Mouse (Mus musculus) bone marrow macrophage, adult 2 months (primary cell): ENCODE data around the gene Fam69a. TPM values are rescaled to one million over a fixed set of nuclear protein-coding genes. Genes with fewer than 3 reads are reported as not detected.

ENCODE experiments used
- H3K27ac ChIP-seq: 2 replicates; pipeline ENCODE4 v1.5.1; 2012; ENCODE audit warnings: low read depth, low read length; ENCODE audit not compliant: insufficient read depth
- H3K4me1 ChIP-seq: 2 replicates; pipeline ENCODE4 v1.6.1; 2012; ENCODE audit warnings: low read length; ENCODE audit not compliant: control insufficient read depth, insufficient read depth
- H3K4me3 ChIP-seq: 2 replicates; pipeline ENCODE4 v1.5.1; 2012; ENCODE audit warnings: mild to moderate bottlenecking, low read length, moderate library complexity; ENCODE audit not compliant: insufficient read depth
- CTCF ChIP-seq: IDR thresholded peaks from 2 replicates; pipeline ENCODE4 v1.5.1; 2012; ENCODE audit warnings: low read depth, mild to moderate bottlenecking, low read length, moderate library complexity
- POLR2A ChIP-seq: IDR thresholded peaks from 2 replicates; pipeline ENCODE4 v1.6.1; 2012; ENCODE audit warnings: mild to moderate bottlenecking, low read depth, low read length, borderline replicate concordance
- polyA plus RNA-seq: library from polyadenylated mRNA; stranded (reverse); fragments of >200 nt; gene quantifications from 2 replicates; pipeline ENCODE4 v1.2.4, GENCODE M21; 2012; ENCODE audit not compliant: missing spikeins, insufficient read depth, insufficient read length

The Fam69a gene
- polyA plus RNA-seq, 1 experiment = 80.4 TPM

DNA sequence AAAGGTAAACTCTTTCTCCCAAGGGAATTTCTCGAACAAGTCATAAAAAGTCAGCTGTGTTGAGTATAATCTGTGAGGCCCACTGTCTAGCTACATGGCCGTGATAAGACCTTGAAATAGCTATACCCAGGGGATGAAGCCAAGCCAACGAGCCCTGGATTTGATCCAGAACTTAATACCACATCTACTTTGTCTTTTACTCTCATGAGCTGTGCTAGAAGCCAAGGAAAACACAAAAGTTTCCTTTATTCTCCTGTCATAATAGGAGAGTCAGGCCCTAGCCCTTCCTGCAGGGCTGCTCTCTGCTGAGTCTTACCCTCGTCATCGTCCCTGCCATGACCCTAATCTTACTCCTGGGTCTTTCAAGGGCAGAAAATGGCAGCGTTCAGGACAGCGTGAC is 28.5 kb upstream of the Fam69a start:
- peaks cover 3% of the 10 kb centered on the region; the same call in 1 of the 2 replicates for H3K4me1 ChIP-seq
- TF ChIP-seq CTCF (no peak), POLR2A (no peak)
- no peak overlapping the region for H3K4me3 ChIP-seq

DNA sequence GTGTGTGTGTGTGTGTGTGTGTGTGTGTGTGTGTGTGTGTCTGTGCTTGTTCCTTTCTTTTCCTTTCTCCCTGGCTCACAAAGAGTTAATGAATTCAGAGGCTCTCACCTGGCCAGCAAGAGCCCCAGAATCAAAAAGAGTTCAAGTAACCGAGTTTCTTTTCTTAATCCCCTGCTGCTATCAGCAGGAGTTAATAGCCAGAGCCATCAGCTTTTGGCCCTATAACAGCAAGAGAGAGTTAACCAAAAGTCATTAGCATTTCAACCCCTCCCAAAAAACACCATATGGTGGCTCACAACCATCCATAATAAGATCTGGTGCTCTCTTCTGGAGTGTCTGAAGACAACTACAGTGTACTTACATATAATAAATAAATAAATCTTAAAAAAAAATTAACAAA is 27.3 kb upstream of the Fam69a start:
- Histone ChIP-seq H3K27ac (no peak overlapping the region), H3K4me1 (peaks cover 4% of the 10 kb centered on the region; the same call in 1 of the 2 replicates), H3K4me3 (no peak overlapping the region)
- TF ChIP-seq POLR2A (no peak), CTCF (no peak)

More for the DNA sequence above, 28.5 kb upstream of the Fam69a start:
- no peak overlapping the region for H3K27ac ChIP-seq

GRCm38 (mm10) chr5:108009721-108010120 is 22.8 kb upstream of the Fam69a start:
- Histone ChIP-seq H3K27ac (no peak overlapping the region; the same call in 1 of the 2 replicates), H3K4me3 (no peak overlapping the region), H3K4me1 (0 out of 2 replicates have a peak, but pooled peaks cover 3% of the 10 kb centered on the region)
- no peak for TF ChIP-seq CTCF

DNA sequence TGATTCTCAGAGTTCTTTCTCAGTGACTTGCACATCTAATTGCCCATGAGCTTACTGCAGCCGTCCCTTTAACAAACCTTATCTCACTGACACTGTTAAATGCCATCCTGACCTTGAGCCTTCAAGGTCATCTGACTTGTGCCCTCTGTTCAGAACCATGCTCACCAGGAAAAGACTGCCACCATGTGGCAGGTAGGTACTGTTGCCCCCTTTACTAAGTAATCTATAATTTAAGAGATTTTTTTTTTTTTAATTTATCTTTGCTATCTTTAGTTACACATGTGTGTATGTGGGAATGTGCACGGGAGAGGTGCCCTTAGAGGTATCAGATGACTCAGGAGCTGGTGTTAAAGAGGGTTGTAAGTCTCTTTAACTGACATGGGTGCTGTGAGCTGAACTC is 18.2 kb upstream of the Fam69a start:
- Histone ChIP-seq H3K4me1 (peaks cover 7% of the 10 kb centered on the region), H3K27ac (no peak overlapping the region), H3K4me3 (no peak overlapping the region)
- TF ChIP-seq CTCF (no peak), POLR2A (no peak)

DNA sequence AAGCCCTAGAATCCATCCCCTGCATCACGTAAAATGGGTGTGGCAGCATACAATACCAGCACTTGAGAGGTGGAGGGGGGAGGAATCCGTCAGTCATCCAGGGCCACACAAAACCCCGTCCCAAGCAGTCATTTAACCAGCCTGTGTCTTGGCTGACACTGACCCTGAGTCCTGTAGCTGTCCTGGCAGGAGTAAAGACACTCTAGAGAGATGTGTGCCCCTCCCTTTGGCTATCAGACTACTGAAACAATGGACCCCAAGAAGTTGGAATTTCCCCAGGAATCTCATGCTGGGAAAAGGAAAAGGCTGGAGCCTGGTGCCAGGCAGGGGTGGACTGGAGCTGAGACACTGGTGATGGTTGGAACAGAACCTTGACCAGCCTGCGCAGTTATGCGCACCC is 15.8 kb upstream of the Fam69a start:
- no peak overlapping the region for H3K27ac ChIP-seq
- TF ChIP-seq CTCF = no peak
- no peak for TF ChIP-seq POLR2A
- H3K4me1 ChIP-seq = peaks cover 9% of the 10 kb centered on the region
- H3K4me3 ChIP-seq = no peak overlapping the region

- H3K27ac ChIP-seq = peak overlapping the region; percentile 26
- no peak for TF ChIP-seq CTCF
- peak overlapping the region; percentile 78 for H3K4me3 ChIP-seq
- H3K4me1 ChIP-seq = peaks cover 16% of the 10 kb centered on the region
Measured at GRCm38 (mm10) chr5:108000776-108001548, 14.1 kb upstream of the Fam69a start.

DNA sequence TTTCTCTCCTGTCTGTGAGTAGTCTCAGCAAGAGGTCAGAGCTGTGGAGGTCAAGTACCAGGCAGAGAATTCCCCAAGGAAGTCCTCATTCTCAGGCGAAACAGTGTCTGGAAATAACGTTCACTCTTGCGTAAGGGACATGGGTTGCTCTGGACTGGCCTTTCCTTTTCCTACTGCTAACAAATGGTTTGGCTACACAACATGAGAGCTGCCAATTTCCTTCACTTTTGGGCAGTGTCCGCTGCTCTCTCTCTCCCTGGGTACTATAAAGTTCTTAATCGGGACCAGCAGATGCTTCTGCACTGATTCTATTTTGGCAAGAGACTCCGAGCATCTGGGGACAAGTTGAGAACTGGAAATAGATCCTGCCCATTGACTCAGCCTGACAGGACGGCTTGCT is 10.8 kb upstream of the Fam69a start:
- Histone ChIP-seq H3K27ac (no peak overlapping the region), H3K4me3 (no peak overlapping the region), H3K4me1 (peaks cover 19% of the 10 kb centered on the region)
- TF ChIP-seq CTCF (no peak), POLR2A (no peak)

- H3K27ac ChIP-seq = no peak overlapping the region
- TF ChIP-seq CTCF (no peak), POLR2A (no peak)
- H3K4me3 ChIP-seq = no peak overlapping the region
- peaks cover 19% of the 10 kb centered on the region for H3K4me1 ChIP-seq
Measured at GRCm38 (mm10) chr5:107995936-107996335, 9.1 kb upstream of the Fam69a start.

DNA sequence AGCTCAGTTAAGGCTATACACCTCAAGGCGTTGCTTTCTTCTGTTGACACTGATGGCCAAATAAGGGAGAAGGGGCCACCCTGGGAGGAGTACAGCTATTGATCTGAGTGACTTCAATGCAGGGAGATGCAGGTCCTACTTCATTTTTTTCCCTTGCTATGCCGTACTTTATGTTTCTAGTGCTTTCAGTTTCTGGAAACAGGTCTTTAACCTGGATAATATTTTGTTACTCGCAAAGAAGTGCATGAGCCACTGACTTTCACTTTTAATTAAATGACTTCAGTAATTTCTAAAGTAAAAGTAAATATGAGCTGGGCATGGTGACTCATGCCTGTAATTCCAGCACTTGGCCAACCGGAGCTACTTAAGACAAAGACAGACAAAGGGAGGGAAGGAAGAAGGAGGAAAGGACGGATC is 958 bp upstream of the Fam69a start:
- Histone ChIP-seq H3K27ac (peak overlapping the region; percentile 56), H3K4me3 (peak overlapping the region; percentile 75), H3K4me1 (peaks cover 11% of the 10 kb centered on the region)
- TF ChIP-seq CTCF (no peak), POLR2A (no peak)

- Histone ChIP-seq H3K4me3 (peak overlapping the region; percentile 75), H3K4me1 (peaks cover 15% of the 10 kb centered on the region), H3K27ac (peak overlapping the region; percentile 61)
- TF ChIP-seq POLR2A = no peak
- peak; percentile 36 for TF ChIP-seq CTCF
Measured at GRCm38 (mm10) chr5:107986255-107986966, 474 bp downstream of the Fam69a start.
